Mouse (Mus musculus) heart, adult 18-20 months (tissue): ENCODE data around the gene Rimklb. TPM values are rescaled to one million over a fixed set of nuclear protein-coding genes. Genes with fewer than 3 reads are reported as not detected.
"Not testable (repeated sequence)": the region's sequence is repeated elsewhere in the genome, so short reads cannot be mapped to it uniquely, and the experiment has no call there.

Source experiments
- DNase-seq, 2 experiments: peaks; one replicate each; pipeline ENCODE4 v3.0.0; 2021 to 2022; ENCODE audit warnings: mixed read lengths in 1 of 2
- long read RNA-seq, 2 experiments: library from polyadenylated mRNA; stranded (forward); transcript quantifications; one replicate each; pipeline ENCODE4 v2.0.0; 2021
- total RNA-seq, 2 experiments: library from RNA; stranded (reverse); gene quantifications; 2 replicates each; pipeline ENCODE4 v1.2.3; 2021

Rimklb gene
- under 1 TPM in 1 of 2 experiments, not detected in 1; 0.33 TPM for total RNA-seq
- long read RNA-seq, experiment 1: 0 reads
- long read RNA-seq, experiment 2: 0 reads

DNA sequence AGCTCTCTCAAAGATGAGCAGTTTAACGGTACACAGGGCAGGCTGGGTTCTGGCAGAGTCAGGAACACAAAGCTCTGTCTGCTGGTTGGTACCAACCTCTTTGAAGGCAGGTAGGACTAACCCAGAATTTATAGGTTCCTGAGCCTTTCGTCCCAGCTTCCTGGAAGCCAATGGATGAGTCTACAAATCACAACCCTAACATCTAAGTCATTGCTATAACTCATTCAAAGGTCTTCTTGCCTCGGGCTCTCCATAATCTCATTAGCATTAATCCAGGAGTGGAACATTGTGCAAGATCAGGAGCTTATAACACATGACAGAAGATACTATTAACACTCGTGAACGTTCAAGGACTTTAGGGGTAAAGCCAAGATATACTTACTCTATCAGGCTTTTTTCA lies at the start of gene Rimklb:
Rimklb (minus strand) TSS at position 101 of the 400 bp plus-strand sequence.
- no peak for DNase-seq

GRCm38 (mm10) chr6:122545948-122546347 lies 47.4 kb upstream of the Rimklb start:
- no peak for DNase-seq

DNA sequence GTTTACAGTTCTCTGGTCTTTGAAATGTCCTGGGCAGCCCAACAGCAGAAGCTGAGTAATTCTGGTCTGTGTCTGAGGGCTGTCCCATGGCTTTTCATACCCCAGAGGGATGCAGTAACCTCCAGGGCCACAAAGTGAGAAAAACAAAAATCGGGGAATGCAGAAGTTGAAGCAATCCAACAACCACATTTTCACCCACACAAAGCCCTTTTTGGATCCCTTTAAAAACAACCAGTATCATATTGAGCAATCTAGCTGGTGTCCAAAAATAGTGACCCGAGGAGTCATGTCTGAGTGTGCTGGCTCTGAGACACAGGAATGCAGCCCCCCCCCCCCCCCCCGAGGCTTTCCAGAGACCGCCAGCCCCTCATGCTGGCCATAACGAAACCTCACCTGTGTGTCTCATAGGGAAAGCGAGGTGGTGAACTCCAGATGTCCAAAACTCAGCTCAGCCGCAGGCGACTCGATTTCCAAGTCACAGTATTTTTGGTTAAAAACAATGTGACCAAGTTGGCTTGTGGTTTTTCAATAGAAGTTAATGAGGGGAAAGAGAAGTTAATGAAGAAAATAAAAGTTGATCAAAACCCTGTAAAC lies 46.8 kb upstream of the Rimklb start:
- peak in 1 of 2 experiments; percentile 36 for DNase-seq

- no peak for DNase-seq
Measured at GRCm38 (mm10) chr6:122544672-122545071, 46.1 kb upstream of the Rimklb start.

- DNase-seq: no peak
Measured at GRCm38 (mm10) chr6:122543574-122543973, 45.0 kb upstream of the Rimklb start.

DNA sequence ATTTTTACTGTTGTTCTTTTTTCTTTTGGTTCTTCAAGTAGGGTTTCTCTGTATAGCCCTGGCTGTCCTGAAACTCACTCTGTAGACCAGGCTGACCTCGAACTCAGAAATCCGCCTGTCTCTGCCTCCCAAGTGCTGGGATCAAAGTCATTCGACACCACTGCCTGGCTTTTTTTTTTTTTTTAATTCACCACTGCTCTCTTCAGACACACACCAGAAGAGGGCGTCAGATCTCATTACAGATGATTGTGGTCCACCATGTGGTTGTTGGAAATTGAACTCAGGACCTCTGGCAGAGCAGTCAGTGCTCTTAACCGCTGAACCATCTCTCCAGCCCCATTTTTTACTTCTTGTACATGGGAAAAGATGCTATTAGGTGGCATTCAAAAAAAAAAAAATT lies 43.9 kb upstream of the Rimklb start:
- DNase-seq: not testable (repeated sequence)

DNA sequence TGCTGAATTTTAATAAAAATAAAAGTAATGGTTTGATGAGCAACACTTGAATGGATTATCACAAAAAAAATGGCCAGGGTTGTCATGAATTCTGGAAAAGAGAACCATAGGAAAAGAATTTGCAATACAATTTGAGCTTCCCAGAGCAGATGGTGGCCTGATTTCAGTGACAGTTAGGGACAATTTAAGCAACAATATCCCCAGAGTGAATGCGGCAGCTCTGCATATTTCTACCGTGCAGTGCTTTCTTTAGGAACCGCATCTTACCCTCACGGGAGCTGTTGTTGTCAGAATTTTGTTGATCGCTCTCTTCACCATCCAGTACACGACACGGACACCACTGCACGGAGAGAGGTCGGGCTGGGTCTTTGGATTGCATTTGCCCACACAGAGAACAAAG lies 41.0 kb upstream of the Rimklb start:
- no peak for DNase-seq

- no peak for DNase-seq
Measured at GRCm38 (mm10) chr6:122534032-122534431, 35.5 kb upstream of the Rimklb start.

DNA sequence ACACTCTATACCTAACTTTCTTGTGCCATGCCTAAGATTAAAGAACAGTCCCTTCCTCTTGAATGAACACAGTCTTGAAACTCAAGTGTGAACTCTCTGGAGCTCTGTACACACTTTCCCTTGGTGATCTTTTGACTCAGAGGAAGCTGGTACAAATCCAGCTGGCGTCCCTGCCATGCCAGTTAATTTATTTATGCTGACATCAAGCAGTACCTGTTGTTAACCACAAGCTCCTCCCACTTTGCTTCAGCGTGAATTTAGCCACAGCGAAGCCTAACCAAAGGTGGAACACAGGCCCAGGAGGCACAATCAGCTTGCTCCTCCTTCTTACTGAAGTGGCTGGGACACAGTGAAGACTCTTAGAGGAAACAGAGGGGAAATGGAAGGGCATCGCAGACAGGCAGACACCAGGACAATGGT lies 34.3 kb upstream of the Rimklb start:
- no peak for DNase-seq

DNA sequence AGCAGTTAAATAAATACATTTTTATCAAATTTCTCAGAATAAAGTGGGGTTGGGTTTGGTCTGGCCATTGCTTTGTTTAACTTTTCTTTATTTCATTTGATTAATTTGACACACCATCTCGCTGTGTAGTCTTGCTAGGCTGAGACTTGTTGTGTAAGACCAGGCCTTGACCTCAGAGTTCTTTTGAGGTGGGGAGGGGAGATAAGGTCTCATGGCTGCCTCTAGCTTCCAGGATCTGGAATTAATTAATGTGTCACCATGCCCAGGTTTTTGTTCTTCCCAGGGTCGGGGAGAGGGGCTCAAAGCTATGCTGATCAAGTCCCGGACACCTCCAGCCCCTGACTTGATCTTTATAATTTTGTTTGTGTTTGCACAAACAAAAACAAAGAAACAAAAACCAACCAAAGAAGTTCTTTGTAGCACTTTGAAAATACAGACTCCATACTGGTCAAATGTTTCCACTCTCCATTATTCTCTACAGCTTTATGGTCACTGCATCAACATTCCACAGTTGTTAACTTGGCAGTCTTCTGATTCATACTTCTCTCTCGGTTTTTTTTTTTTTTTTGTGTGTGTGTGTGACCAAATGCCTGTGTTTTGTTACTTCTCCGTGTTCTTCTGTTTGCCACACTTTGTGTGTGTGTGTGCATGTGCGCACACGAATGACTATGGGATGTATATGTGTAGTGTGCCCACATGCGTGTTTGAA lies 33.1 kb upstream of the Rimklb start:
- DNase-seq: no peak

DNA sequence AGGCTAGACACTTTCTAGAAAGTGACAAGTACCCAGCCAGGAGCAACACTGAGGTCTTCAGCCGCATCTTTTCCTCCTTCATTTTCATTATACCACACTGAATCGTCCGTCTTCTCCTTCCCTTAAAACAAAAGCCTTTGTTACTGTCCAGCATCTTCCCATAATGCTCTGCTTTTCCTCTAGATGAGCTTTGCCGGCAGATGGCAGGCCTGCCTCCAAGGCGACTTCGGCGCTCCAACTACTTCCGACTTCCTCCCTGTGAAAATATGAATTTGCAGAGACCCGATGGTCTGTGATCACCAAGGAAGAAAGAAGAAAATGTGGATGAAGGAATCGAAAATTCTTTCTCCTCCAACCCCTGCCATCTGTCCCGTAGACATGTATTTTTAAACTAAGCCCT lies 29.6 kb upstream of the Rimklb start:
- DNase-seq: no peak

- DNase-seq: no peak
Measured at GRCm38 (mm10) chr6:122527596-122527995, 29.0 kb upstream of the Rimklb start.

GRCm38 (mm10) chr6:122523289-122523688 lies 24.7 kb upstream of the Rimklb start:
- DNase-seq: no peak

GRCm38 (mm10) chr6:122522595-122522994 lies 24.0 kb upstream of the Rimklb start:
- peak in 1 of 2 experiments; percentile 30 for DNase-seq

- DNase-seq: peak in 1 of 2 experiments; percentile 54
Measured at GRCm38 (mm10) chr6:122519384-122519783, 20.8 kb upstream of the Rimklb start.

DNA sequence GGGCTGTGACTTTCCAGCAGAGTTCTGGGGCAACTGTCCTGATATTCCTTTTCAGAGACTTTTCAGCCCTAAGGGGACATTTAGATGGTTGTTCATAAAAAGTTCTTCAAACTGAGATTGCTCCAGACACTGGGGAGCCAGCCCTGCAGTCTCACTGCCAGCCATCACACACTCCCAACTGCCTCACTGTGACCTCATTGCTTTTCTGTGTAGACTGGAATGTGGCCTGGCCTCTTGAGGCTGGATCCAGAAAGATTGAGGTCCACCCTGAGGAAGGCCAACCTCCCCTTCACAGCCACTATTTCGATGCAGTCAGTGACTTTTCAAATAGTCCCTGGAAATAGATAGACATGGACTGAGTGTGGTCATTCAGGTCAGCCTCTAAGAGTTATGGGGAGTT lies 19.1 kb upstream of the Rimklb start:
- DNase-seq: peak; percentile 37 to 57

DNA sequence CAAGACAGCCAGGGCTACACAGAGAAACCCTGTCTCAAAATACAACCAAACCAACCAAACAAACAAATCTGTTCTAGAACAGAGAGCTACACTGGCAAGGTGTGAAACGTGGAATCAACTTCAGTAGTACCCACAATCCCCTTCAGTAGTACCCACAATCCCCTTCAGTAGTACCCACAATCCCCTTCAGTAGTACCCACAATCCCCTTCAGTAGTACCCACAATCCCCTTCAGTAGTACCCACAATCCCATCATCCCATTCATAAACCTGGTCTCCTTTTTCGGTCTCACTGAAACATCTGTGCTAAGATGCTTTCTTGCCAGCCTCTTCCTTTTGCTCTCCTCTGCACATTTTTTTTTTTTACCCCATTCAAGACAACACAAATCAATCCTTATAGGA lies 17.2 kb upstream of the Rimklb start:
- DNase-seq: not testable (repeated sequence)

GRCm38 (mm10) chr6:122514312-122514711 lies 15.8 kb upstream of the Rimklb start:
- DNase-seq: no peak

DNA sequence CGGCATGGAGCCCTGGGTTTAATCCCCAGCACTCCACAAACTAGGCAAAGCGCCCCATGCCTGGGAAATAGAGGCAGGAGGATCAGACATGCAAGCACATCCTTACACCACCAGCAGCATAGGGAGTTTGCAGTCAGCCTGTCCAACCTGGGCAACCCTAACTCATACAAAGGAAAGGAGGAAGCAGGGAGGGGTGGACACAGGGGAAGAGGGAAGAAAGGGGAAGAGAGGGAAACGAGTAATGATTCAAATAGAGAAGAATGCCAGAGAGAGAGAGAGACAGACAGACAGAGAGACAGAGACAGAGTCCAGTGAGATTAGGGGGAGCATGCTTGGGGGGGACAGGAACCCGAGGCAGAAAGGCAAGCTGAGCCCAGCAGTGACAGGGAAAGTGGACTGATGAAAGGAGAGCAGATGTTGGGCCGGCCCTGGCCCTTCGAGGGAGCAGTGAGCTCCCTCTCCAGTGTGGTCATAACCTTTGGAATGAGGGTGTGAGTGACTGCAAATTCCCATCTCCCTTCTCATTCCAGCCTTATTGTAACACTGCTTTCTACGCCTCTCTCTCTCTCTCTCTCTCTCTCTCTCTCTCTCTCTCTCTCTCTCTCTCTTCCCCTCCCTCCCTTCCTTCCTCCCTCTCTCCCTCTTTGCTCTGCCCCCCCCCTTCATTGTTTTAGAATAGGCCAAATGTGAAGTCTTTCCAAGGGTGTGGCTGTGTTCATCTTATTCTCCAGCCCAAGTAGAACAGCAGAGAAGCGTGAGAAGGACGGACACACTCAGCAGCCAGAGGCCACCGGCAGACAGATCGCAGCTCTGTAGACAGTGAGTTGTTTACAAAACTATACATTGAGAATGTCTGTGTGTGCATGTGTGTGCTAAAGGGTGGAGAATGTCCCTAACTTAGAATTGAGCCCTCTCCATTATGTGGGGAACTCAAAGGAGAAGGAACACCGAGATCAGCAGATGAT lies 14.6 kb upstream of the Rimklb start:
- DNase-seq: peak; percentile 45 to 49

DNA sequence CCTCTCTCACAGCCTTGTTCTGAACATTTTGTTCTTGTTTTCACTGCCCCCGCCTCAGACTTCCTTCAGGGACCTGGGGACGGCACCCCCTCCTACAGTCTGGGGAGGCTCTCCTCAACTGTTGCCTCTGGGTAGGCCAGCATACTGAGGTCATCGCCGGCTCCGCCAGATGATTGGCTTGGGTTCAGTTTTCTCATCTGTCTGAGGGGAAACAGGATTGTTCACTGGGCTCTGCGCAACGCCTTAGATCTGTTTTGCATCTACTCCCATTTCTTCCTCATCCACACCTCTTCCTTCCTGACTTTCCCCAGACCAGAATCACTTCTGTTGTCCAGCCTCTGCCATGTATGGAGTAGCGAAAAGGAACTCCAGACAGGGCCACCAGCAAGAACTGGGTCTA lies 9.9 kb upstream of the Rimklb start:
- DNase-seq: peak; percentile 83 to 91

DNA sequence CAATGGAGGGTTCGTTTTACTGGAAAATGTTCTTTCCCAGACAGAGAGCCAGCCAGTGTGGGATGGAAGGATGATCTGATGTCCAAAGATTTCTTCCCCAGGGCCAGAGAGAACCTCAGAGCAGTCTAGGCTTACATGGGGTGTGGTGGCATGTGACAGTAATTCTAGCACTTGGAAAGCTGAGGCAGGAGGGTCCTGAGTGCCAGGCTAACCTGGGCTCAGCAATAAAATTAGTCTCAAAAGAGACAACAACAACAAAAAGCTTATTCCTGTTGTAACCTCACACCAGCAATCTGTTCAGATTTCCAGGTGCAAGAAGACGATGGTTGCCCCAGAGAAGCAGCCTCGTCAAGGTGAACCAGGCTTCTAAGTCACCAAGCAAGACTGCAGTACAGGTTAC lies 7.0 kb upstream of the Rimklb start, which contains the start of gene Mfap5:
Mfap5 (plus strand) TSS at position 301 of the 400 bp plus-strand sequence.
- DNase-seq: no peak

- no peak for DNase-seq
Measured at GRCm38 (mm10) chr6:122505041-122505440, 6.5 kb upstream of the Rimklb start.

DNA sequence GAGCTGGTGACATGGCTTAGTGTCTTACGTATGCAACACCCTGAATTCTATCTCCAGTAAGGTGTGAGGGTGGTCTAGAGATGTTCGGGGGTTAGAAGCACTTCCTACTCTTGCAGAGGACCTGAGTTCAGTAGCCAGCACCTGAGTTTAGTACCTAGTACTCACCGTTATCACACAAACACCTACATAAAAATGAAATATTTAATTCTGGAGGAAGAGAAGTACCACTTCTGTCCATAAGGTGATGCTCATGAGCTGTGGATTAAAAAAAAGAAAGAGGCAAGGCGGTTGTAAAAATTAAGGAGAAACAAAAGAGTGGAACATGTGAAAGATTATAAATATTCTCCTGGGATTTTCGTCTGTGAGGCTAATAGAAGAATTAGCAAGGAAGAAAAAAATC lies 2.1 kb downstream of the Rimklb start:
- DNase-seq: peak in 1 of 2 experiments; percentile 65
